Comparison of ENCODE assay signal across 15 mouse cellular contexts in genomic region chr8:90574676-90575075, GRCm38 (mm10).
"Had no signal": no experiment of that assay in that cellular context is flagged by ENCODE, and none has a peak within 500 bp of the region (broad histone marks: within the 10 kb centered on the region; RNA-seq: fewer than 3 reads in every experiment).

No protein-coding gene starts in this region.

- DNase-seq: retina, postnatal 1 day; right cerebral cortex, adult 18-20 months; right cerebral cortex, postnatal 14 days; right cerebral cortex, postnatal 25 days; right cerebral cortex, postnatal 4 days; spleen, adult 18-20 months; thymus, adult 18-20 months; thymus, adult 2 months; thymus, postnatal 14 days; thymus, postnatal 25 days; thymus, postnatal 36 days; thymus, postnatal 4 days had no signal

- H3K27me3 ChIP-seq: neural tube, embryonic 15.5 days; stomach, embryonic 15.5 days had no signal

- H3K4me2 ChIP-seq: neural tube, embryonic 15.5 days; stomach, embryonic 15.5 days had no signal

- H3K4me3 ChIP-seq: neural tube, embryonic 15.5 days; stomach, embryonic 15.5 days had no signal

- H3K36me3 ChIP-seq: neural tube, embryonic 15.5 days; stomach, embryonic 15.5 days had no signal

- H3K9ac ChIP-seq: neural tube, embryonic 15.5 days; stomach, embryonic 15.5 days had no signal

- H3K9me3 ChIP-seq: neural tube, embryonic 15.5 days; stomach, embryonic 15.5 days had no signal

- H3K4me1 ChIP-seq: neural tube, embryonic 15.5 days; stomach, embryonic 15.5 days had no signal

- H3K27ac ChIP-seq: neural tube, embryonic 15.5 days; stomach, embryonic 15.5 days; stomach, postnatal 0 days had no signal
